Mouse (Mus musculus) v-Abl transformed pro-B cells (cell line): ENCODE results near the gene Tubgcp3.
"Not testable (repeated sequence)": the region's sequence is repeated elsewhere in the genome, so short reads cannot be mapped to it uniquely, and the experiment has no call there.

Source experiments
- in situ Hi-C, 2 experiments: fragments of 400-800 bp; cut with MboI; formaldehyde crosslinking; loops; one replicate each; pipeline ENCODE4 v1.15.1; 2025; ENCODE audit not compliant: unreplicated experiment in 2 of 2

Gene Tubgcp3

GRCm38 (mm10) chr8:12646536-12646935 lies 25.5 kb downstream of the Tubgcp3 start:
- in situ Hi-C loops: no loop called here

DNA sequence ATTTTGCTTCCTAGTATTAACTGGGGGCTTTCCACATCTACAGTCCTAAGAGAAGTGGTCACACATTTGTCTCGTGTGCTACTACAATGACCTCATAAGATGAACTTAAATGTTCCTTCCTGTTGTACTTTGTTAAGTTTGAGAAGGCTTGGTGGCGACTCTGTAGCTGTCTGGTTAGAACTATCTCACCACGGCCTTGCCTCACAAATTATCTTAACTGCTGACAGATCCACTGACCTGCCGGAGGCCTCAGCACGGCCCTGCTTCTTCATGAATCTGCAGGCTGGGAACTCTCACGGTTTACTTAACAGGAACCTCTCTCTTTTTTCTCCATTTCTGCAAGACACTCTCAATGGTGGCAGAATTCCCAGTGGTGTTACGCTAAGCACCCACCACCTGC lies 27.2 kb downstream of the Tubgcp3 start:
- in situ Hi-C loops: no loop called here

- in situ Hi-C loops: no loop called here
These were observed 27.7 kb downstream of the Tubgcp3 start for GRCm38 (mm10) chr8:12644341-12644740.

- in situ Hi-C loops: no loop called here
These were observed 30.5 kb downstream of the Tubgcp3 start for GRCm38 (mm10) chr8:12641527-12641926.

GRCm38 (mm10) chr8:12638446-12638845 lies 33.6 kb downstream of the Tubgcp3 start:
- in situ Hi-C loops: no loop called here

- in situ Hi-C loops: no loop called here
These were observed 36.7 kb downstream of the Tubgcp3 start for GRCm38 (mm10) chr8:12635366-12635765.

GRCm38 (mm10) chr8:12629079-12629478 lies 43.0 kb downstream of the Tubgcp3 start:
- in situ Hi-C loops: no loop called here

DNA sequence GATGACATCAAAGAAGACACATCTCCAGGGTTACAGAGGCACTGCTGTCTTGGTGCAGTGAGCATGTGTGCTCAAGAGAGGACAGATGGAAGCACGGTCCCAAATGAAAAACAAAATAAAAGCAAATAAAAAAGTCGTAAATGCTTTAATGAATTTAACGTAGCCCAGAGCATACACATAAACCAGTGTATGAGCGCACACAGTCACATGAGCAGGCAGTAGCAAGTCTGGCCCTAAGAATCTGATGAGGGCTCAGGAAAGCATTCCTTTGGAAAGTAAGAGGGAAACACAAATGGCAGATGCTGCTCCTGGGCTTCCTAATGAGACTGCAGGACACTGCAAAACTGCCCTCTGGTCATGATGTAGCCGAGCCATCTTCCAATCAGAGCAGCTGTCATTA lies 46.2 kb downstream of the Tubgcp3 start:
- in situ Hi-C loops: no loop called here

DNA sequence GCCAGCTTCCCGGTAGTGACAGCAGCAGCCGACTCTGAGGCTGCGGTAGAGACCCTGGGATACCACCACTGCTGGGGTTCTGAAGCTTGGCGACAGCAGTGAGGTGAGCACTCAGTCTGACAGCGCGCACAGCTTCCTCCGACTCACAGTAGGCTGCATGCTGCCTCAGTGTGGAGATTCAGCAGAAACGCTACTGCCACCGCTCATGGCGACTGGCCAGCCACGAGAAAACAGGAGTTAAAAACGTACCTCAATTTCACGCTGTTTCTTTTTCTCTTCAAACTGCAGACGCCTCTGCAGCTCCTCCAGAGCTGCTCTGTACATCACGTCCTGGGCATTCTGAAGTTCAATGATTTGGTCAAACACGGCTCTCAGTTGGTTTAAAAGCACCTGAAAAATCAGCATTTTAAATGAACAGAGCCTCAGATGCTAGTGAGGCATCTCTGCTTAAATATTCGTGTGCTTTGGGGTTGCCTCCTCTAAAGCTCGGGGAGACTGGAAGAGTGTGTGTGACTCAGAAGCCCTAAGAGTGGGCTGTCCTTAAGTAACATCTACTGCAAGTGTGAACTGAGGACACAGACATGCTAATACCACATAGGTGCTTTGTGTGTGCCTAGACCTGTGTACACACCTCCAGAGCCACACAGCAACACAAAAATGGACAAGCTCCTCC lies 50.4 kb downstream of the Tubgcp3 start:
- in situ Hi-C loops: no loop called here

DNA sequence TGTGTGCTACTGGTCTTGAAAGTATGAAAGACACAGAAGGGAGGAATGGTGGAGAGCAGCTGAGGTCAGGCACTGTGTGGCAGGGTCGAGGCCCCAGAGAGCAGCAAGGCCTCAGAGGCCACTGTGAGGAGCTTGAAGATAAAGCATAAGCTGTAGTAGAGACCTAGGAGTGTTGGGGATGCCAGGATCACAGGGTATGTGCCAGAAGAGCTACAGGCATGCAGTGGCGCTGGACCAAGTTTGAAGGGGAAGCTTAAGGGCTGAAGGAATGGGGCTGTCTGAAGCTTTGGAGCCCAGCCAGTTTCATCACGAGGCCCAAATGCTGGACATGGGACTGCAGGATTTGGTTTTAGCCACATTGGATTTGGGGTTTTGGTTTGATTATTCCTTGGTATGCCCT lies 54.7 kb downstream of the Tubgcp3 start:
- in situ Hi-C loops: not testable (repeated sequence)

- in situ Hi-C loops: no loop called here
These were observed 58.8 kb downstream of the Tubgcp3 start for GRCm38 (mm10) chr8:12613201-12613600.

- in situ Hi-C loops: loop anchor here in 1 of 2 experiments (5.0 kb wide), 2 partner anchors 648 to 1193 kb away; no protein-coding TSS in a partner anchor
These were observed 62.1 kb downstream of the Tubgcp3 start for GRCm38 (mm10) chr8:12609752-12610449.

GRCm38 (mm10) chr8:12608810-12609209 lies 63.2 kb downstream of the Tubgcp3 start:
- in situ Hi-C loops: loop anchor here in 1 of 2 experiments (5.0 kb wide), 2 partner anchors 647 to 1192 kb away; no protein-coding TSS in a partner anchor

- in situ Hi-C loops: loop anchor here in 1 of 2 experiments (5.0 kb wide), 2 partner anchors 645 to 1190 kb away; no protein-coding TSS in a partner anchor
These were observed 64.8 kb downstream of the Tubgcp3 start for GRCm38 (mm10) chr8:12607223-12607622.

DNA sequence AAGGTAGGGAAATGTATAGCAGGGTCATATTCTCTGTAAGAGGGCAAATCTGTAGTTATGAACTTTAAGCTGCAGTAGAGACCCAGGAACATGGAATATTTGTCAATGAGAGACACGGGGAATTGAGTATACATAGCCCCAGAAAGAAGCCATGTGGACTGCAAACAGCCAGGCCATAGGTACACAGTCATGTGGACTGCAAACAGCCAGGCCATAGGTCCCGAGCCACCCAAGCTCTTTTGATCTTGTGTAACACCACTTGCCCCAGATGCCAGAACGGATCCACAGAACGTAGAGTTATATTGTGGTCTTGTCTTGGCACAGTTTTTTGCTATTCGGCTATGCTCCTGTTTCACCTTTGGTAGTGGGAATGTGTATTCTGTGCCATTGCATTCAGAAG lies 88.3 kb downstream of the Tubgcp3 start:
- in situ Hi-C loops: no loop called here

DNA sequence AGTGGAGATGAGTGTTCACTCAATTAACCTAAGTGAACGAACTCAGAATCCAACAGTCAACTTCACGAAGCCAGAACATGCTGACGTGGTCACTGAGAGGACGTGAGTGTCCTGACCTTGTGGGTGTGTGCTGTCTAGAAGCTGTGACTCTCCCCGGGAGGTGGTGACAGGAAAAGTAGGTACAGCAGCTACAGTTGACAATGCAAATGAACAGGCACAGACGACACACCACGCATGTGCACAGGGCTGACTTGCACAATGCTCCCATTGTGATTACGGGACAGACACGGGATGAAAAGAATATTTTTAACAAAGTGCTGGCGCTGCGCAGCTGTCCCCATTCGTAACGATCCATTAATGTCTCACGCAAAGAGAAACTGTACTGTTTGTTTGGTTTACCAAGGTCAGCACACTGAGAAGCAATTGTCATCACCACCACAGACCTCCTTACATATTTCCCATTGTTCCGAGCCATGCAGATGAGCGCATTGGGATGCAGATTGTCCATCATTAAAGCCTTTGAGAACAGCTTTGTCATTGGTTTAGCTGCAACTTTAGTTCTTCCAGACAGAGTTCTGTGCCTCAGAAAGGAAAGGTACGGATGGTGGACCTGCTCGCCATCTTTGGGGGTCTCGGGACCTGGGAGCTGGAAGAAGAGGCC lies 92.6 kb downstream of the Tubgcp3 start:
- in situ Hi-C loops: not testable (repeated sequence)

- in situ Hi-C loops: no loop called here
These were observed 95.3 kb downstream of the Tubgcp3 start for GRCm38 (mm10) chr8:12576739-12577138.

DNA sequence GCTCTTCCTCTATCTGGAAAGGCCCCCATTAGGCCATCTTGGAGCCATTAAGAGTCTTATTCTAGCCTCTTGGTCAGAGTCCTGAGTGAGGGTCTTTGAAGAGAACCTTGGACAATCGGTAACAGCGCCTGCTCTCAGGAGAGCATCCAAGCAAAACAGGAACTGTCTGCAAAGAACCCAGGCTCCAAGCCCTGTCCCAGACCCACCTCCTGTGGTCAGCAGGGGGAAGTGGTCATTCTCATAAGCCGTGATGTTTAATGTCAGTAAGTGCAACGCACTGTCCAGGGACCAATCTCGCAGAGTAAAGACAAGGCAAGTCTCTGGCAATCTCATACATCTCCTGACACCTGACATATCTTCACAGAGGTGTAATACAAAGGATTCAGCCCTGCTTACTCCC lies 96.0 kb downstream of the Tubgcp3 start:
- in situ Hi-C loops: no loop called here

DNA sequence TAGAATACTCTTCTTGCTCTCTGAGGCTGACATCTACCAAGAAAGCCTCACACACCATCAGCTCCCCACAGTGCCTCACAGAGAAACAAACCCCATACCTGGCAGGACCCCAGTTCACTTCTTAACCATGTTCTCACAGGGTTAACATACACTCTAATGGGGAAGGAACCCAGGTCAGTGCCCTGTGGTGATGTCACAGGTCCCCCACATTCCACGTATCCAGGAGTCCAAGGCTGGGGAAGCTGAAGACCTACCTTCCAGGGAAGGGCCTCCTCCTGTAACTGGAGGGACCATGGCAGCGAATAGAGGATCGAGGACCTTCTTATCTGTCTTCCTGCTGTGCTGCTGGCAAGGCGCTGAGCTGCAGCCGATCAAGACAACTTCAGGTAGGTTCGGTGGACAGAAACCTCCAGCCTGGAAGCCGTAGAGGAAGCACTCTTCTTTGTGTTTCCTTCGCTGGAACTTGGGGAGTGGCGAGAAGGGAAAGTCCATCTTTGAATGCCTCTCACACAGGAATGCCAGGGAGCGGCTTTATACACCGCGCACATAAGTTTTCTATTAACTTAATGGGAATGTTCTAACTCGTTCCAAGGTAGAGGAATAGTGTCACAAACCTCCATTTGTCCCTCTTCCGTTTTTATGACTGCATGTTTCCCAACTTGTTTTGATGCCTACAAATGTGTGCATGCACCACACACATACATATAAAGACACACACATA lies 99.1 kb downstream of the Tubgcp3 start, which contains the start of gene Spaca7:
Gene Spaca7, plus strand, starts transcription at position 216 of the 721 bp plus-strand sequence.
- in situ Hi-C loops: no loop called here

DNA sequence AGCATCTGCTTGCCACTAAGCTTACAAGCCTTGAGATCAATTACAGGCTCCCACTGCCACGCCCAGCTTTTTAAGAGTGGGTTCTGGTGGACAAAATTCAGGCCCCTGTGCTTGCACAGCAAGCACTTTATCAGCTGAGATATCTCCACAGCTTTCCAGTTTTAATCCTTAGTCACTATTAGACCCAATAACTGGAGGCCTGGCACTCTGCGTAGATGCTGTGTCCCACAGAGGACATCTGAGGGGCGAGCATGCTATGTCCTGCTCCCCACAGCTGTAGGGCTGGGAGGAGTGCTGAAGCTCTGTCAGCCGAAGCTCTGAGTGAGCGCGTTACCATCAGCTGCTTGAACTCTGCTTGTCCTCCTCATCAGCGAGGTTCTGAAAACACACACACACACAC lies 105.5 kb downstream of the Tubgcp3 start:
- in situ Hi-C loops: no loop called here

DNA sequence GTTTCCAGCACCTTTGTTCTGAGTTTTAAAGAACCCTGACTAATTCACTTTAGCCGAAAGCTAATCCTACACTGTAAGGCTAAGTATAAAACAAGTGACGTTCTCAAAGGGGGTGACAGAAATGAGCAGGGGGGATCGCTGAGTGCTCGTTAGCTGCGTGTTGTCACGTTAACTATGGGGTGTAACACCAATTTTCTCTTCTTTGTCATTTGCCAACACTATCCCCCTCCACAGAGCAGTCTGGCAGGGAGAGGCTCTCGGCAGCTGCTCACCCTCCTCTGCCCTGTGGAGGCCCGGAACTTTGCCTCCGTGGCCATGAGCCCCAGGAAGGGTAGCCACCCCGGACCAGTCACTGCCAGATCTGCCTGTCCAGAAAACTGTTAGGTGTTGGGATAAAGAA lies 106.6 kb downstream of the Tubgcp3 start:
- in situ Hi-C loops: no loop called here
